Mouse (Mus musculus) kidney, embryonic 14.5 days (tissue): Measurements from ENCODE around the gene 9430097D07Rik. TPM values are rescaled to one million over a fixed set of nuclear protein-coding genes. Genes with fewer than 3 reads are reported as not detected.
A peak's percentile ranks its signal among the peaks of the same experiment; 100 is the strongest.

Experiments used
- ATAC-seq: fragments of 200-750 bp; cut with Nextera tagmentation; 2 replicates; pipeline ENCODE4 v1.8.0; 2017; ENCODE audit warnings: moderate number of reproducible peaks, mild to moderate bottlenecking, moderate TSS enrichment, moderate library complexity; ENCODE audit not compliant: low FRiP score, low TSS enrichment
- H3K27ac ChIP-seq: fragments of 300-500 bp; sonication (generic); 2 replicates; pipeline ENCODE4 v1.5.1; 2014; ENCODE audit warnings: low read depth, mild to moderate bottlenecking, low read length, moderate library complexity, mixed read lengths
- H3K27me3 ChIP-seq: fragments of 300-500 bp; sonication (generic); 2 replicates; pipeline ENCODE4 v1.6.1; 2014; ENCODE audit warnings: mild to moderate bottlenecking, low read length; ENCODE audit not compliant: control insufficient read depth, insufficient read depth
- H3K36me3 ChIP-seq: fragments of 300-500 bp; sonication (generic); 2 replicates; pipeline ENCODE4 v1.6.1; 2014; ENCODE audit warnings: low read length, mixed read lengths; ENCODE audit not compliant: control insufficient read depth, insufficient read depth
- H3K4me1 ChIP-seq: fragments of 300-500 bp; sonication (generic); 2 replicates; pipeline ENCODE4 v1.6.1; 2014; ENCODE audit warnings: low read length, mixed read lengths; ENCODE audit not compliant: control insufficient read depth, insufficient read depth
- H3K4me2 ChIP-seq: fragments of 300-500 bp; sonication (generic); replicated peaks from 2 replicates; pipeline ENCODE4 v1.6.1; 2014; ENCODE audit warnings: low read depth, mild to moderate bottlenecking, low read length
- H3K4me3 ChIP-seq: fragments of 300-500 bp; sonication (generic); 2 replicates; pipeline ENCODE4 v1.5.1; 2014; ENCODE audit warnings: mild to moderate bottlenecking, low read length
- H3K9ac ChIP-seq: fragments of 300-500 bp; sonication (generic); 2 replicates; pipeline ENCODE4 v1.6.1; 2014; ENCODE audit warnings: low read depth, mild to moderate bottlenecking, low read length, moderate library complexity
- H3K9me3 ChIP-seq: fragments of 300-500 bp; sonication (generic); 2 replicates; pipeline ENCODE4 v1.6.1; 2016; ENCODE audit warnings: low read length; ENCODE audit not compliant: control insufficient read depth
- WGBS: fragments of 180-500 bp; shearing (Covaris S2); extraction: QIAGEN DNeasy Blood & Tissue Kit; methylation state at CpG from one replicate; pipeline ENCODE4 v1.1.7; 2014; 5-methylcytosine and 5-hydroxymethylcytosine counted together
- polyA plus RNA-seq: library from polyadenylated mRNA; unstranded; fragments of >200 nt; fragmentation: Nextera tagmentation; extraction: Ambion mirVana; gene quantifications from 2 replicates; pipeline ENCODE4 v1.2.1, GENCODE M21; 2014

Gene 9430097D07Rik
- polyA plus RNA-seq, 1 experiment from 2014 or later, result 0.14 TPM

DNA sequence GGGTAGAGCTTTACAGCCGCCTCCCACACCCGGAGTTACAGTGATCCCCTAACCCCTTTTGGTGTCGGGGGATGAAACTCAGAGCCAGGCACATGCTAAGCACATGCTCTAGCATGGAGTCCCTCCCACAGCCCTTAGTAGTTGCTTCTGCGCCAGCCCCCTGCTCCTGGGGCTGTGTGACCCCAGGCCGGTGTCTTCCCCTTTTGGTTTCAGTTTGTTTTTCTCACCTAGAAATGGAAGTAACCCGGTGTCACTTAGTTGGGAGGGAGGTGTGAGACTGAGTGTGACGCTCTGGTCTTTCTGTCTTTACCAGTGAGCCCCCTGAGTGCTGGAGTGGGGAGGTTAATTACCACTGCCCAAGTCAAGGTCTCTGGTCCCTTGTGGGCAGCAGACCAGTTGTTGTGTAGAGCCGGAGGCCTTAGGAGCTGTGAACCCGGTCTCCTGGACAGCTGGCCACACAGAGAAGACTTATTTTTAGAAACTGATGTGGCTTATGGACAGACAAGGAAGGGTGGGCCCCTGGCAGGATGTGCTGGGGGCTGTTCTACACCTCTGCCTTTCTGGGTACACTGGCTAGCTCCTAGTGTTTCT lies 12.3 kb upstream of the 9430097D07Rik start:
- H3K27ac ChIP-seq, result 0 out of 2 replicates have a peak overlapping the region, but pooled peaks have one; percentile 2

DNA sequence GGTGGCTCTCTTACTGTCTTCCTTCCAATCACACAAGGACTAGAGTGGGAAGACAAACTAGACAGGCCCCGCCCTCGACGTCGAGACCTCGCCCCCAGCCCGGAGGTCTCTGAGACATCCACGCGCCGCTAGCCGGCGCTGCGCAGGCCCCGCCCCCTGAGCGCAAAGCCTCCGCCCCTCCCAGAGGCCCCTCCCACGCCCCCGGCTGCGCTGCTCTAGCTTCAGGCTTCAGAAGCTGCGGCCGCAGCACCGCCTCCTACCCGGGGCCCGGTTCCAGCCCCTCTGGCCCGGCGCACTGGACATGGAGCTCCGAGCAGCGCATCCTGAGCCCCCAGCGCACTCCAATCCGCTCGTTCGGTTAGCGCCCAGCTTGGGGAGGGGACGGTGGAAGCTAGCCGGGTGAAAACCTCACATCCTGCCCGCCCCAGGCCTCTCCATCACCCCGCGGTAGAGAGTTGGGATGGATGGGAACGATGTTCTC lies 11.4 kb upstream of the 9430097D07Rik start, which contains the start of gene St6galnac4:
Gene St6galnac4, plus strand, starts transcription at position 225 of the 481 bp plus-strand sequence.
- no peaks in the 10 kb centered on the region for H3K9me3 ChIP-seq
- H3K4me2 ChIP-seq, result peak within 1 kb of the TSS; percentile 62
- H3K36me3 ChIP-seq, result no peaks in the 10 kb centered on the region
- H3K4me1 ChIP-seq, result peaks cover 12% of the 10 kb centered on the region; the same call in 1 of the 2 replicates
- peak within 1 kb of the TSS; percentile 61 for H3K9ac ChIP-seq
- 0 out of 2 replicates have a peak within 1 kb of the TSS, but pooled peaks have one; percentile 12 for H3K27ac ChIP-seq
- WGBS, result under 1% methylated on average over 38 of the region's 38 CpGs
- H3K4me3 ChIP-seq, result peak within 1 kb of the TSS; percentile 50
- 0 out of 2 replicates have a peak, but pooled peaks cover 3% of the 10 kb centered on the region for H3K27me3 ChIP-seq
- peak; percentile 89 for ATAC-seq

More for the DNA sequence above, 12.3 kb upstream of the 9430097D07Rik start:
- Histone ChIP-seq H3K4me3 (peak overlapping the region; percentile 50), H3K9ac (peak overlapping the region; percentile 61), H3K9me3 (no peaks in the 10 kb centered on the region), H3K4me2 (peak overlapping the region; percentile 62), H3K4me1 (peaks cover 12% of the 10 kb centered on the region; the same call in 1 of the 2 replicates), H3K36me3 (no peaks in the 10 kb centered on the region), H3K27me3 (0 out of 2 replicates have a peak, but pooled peaks cover 3% of the 10 kb centered on the region)
- WGBS, result 14% methylated on average over 9 of the region's 9 CpGs
- ATAC-seq, result no peak

DNA sequence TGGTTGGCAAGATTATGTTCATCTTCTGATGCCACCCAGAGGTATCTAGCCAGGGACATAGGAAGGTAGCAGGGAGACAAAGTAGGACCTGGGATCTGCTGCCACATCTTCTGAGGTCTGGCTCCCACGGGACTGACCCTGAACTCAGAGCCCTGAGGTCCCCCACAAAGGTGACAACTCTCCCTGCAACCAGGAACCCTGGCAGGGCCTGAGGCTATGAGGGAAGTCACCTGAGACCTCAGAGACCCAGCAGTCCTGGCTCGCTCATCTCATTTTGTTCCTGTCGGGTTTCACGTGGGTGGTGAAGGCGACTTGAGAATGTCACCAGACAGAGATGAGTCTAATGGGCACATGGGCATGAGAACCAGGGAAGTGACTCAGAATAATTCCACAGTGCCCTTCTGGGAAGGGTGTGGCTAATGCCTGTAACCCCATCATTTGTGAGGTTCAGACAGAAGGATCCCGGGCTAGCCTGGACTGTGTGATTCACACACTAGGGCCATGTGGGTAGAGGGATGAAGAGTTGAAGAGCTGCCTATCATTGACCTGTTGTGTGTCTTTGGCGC lies 9.7 kb upstream of the 9430097D07Rik start:
- Histone ChIP-seq H3K27me3 (0 out of 2 replicates have a peak, but pooled peaks cover 3% of the 10 kb centered on the region), H3K4me2 (no peak overlapping the region), H3K4me3 (no peak overlapping the region), H3K9me3 (no peaks in the 10 kb centered on the region), H3K9ac (no peak overlapping the region), H3K27ac (no peak overlapping the region), H3K36me3 (no peaks in the 10 kb centered on the region), H3K4me1 (peaks cover 12% of the 10 kb centered on the region; the same call in 1 of the 2 replicates)
- WGBS, result 82% methylated on average over 7 of the region's 7 CpGs
- no peak for ATAC-seq

DNA sequence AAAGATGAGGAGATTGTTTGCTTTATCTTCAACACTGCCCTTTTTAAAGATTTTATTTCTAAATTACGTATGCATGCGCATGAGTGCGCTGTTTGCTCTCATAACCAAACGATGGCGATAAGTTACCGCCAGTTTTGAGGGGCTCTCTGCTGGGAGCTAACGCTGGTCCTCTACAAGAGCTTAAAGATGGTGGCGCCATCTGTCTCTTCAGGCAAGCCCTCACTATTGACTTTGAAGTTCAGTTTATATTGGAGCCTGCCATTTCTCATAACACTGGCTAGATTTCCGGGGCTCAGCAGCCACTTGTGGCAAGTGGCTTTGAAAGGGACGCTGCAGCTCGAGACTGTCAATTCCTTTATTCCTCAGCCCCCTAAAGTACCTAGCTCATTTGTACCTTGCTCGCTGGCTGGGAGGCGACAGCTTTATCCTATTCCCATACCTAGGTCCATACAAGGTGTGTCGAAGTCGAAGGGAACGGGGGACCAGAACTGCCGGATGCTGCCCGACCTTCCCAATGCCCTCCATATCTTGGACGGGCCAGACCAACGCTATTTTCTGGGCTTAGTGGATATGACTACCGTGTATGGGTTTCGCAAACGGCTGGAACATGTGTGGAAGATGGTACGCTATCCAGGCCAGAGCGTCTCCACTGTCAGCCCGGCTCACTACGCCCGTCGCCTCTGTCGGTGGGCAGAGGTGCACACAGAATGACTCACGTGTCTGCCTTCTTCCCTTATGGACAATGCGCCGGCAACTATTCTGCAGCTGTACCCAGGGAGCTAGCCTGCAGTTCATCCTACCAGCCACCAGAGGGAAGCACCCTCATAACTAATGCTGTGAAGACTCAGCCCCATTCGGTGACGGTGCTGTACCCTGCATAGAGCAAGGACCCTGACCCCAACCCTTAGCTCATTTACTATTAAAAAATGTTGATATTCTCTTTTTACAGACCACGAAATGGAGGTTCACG lies 7.6 kb upstream of the 9430097D07Rik start:
- WGBS, result 13% methylated on average over 37 of the region's 37 CpGs
- no peak overlapping the region for H3K27ac ChIP-seq
- no peaks in the 10 kb centered on the region for H3K36me3 ChIP-seq
- ATAC-seq, result peak; percentile 61
- H3K4me3 ChIP-seq, result peak overlapping the region; percentile 20
- peaks cover 8% of the 10 kb centered on the region; the same call in 1 of the 2 replicates for H3K4me1 ChIP-seq
- H3K9ac ChIP-seq, result 0 out of 2 replicates have a peak overlapping the region, but pooled peaks have one; percentile 18
- peaks cover 5% of the 10 kb centered on the region; the same call in 1 of the 2 replicates for H3K27me3 ChIP-seq
- peak overlapping the region; percentile 34 for H3K4me2 ChIP-seq
- H3K9me3 ChIP-seq, result no peaks in the 10 kb centered on the region

DNA sequence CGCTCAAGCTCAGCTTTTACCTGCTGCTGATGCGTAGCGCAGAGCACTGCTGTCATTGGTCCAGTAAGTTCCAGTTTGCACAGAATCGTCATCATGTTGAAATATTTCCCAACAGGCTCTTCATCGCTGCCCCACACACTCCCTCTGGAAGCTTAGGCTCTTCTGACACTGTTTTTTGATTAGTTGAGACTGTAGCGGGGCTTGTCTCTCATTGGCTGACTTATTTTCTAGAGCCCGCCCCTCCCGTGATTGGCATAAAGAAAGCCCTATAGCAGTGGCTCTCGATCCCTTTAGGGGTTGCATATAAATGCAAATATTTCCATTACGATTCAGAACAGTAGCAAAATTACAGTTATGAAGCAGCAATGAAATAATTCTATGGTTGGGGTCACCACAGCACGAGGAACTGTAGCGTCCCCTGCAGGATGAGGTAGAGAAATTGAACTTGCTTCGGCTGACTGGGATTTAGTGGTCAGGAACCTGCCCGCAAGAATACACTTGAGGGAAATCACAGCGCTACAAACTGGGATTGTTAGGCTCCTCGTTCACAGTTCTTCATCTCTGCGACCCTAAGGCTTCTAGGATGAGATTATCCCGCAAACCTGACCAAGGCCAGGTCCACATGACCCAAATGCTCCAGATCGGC lies 6.1 kb upstream of the 9430097D07Rik start:
- Histone ChIP-seq H3K9ac (no peak overlapping the region), H3K27ac (no peak overlapping the region), H3K27me3 (peaks cover 7% of the 10 kb centered on the region; the same call in 1 of the 2 replicates), H3K9me3 (no peaks in the 10 kb centered on the region), H3K4me1 (no peaks in the 10 kb centered on the region), H3K4me2 (no peak overlapping the region; the same call in none of the 2 replicates), H3K36me3 (no peaks in the 10 kb centered on the region), H3K4me3 (peak overlapping the region; percentile 26)
- WGBS, result 35% methylated on average over 19 of the region's 19 CpGs
- no peak; the same call in 1 of the 2 replicates for ATAC-seq

DNA sequence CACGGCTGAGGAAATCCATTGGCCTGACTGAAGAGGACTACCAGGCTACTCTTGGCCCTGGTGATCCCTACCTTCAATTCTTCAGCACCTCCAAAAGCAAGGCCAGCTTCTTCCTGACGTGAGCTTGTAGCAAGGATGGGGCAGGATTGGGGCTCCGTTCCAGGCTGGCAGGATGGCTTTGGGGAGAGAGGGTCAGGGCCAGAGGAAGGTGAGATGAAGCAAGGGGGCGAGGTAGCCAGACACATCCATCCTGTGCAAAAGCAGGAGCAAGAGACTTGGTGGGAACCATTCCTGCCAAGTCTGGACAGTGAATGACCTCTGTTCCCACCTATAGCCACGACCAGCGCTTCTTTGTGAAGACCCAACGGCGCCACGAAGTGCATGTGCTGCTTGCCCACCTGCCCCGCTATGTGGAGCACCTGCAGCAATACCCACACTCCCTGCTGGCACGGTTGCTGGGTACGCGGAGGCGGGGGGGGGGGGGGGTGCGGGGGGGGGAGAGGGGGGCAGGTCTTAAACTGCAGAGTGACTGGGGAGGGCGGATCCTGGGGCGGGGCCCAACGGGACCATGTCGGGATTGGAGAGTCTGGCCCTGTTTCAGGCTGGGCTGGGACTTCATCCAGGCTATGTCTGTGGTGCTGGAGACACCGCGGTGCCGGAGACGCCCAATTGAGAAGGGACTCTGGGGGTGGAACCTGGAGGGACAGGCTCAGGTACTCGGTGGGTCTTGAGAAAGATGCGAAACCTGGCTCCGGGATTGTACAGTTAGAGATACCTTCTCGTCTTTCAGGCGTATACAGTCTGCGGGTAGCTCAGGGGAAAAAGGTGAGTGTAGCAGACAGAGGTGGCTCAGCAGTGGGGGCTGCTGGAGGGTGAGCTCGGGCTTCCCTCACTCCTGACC lies 2.9 kb upstream of the 9430097D07Rik start:
- Histone ChIP-seq H3K27me3 (peaks cover 7% of the 10 kb centered on the region; the same call in 1 of the 2 replicates), H3K4me2 (no peak overlapping the region)

DNA sequence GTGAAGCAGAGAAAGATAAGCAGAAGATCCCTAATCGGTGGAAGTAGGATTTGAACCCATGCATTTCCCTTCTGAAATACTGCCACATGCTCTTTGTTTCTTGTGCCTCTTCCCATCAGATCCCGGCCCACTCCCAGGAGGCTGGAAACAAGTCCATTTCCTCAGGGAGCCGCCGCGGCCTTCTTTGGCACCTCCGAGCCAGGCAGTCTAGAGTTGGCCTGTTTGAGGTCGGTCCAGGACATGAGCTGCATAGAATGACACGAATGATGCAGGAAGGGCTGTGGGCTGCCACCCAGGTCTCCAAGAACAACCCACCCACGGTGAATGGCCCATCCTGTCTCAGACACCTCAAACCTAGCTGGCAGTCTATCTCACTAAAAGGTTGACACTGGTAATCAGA lies 1.0 kb upstream of the 9430097D07Rik start:
- H3K9ac ChIP-seq, result no peak overlapping the region
- no peak overlapping the region for H3K4me3 ChIP-seq
- H3K4me2 ChIP-seq, result no peak overlapping the region
- no peak overlapping the region for H3K27ac ChIP-seq
- H3K27me3 ChIP-seq, result peaks cover 4% of the 10 kb centered on the region; the same call in 1 of the 2 replicates
- H3K9me3 ChIP-seq, result no peaks in the 10 kb centered on the region
- H3K36me3 ChIP-seq, result no peaks in the 10 kb centered on the region
- H3K4me1 ChIP-seq, result peaks cover 7% of the 10 kb centered on the region
- WGBS, result 89% methylated on average over 9 of the region's 9 CpGs
- no peak for ATAC-seq

More for the DNA sequence above, 2.9 kb upstream of the 9430097D07Rik start:
- Histone ChIP-seq H3K4me3 (no peak overlapping the region), H3K36me3 (no peaks in the 10 kb centered on the region), H3K4me1 (peaks cover 5% of the 10 kb centered on the region; the same call in 1 of the 2 replicates), H3K27ac (no peak overlapping the region), H3K9me3 (no peaks in the 10 kb centered on the region), H3K9ac (no peak overlapping the region)
- ATAC-seq, result no peak
- WGBS, result 38% methylated on average over 26 of the region's 30 CpGs
